Mouse (Mus musculus): ENCODE results near the gene Kif13a. TPM values are rescaled to one million over a fixed set of nuclear protein-coding genes. Genes with fewer than 3 reads are reported as not detected.

Gene Kif13a
- polyA plus RNA-seq (2015; fragmentation: Nextera tagmentation; extraction: Ambion mirVana): 17.8 and 30.0 TPM in 2 replicates

DNA sequence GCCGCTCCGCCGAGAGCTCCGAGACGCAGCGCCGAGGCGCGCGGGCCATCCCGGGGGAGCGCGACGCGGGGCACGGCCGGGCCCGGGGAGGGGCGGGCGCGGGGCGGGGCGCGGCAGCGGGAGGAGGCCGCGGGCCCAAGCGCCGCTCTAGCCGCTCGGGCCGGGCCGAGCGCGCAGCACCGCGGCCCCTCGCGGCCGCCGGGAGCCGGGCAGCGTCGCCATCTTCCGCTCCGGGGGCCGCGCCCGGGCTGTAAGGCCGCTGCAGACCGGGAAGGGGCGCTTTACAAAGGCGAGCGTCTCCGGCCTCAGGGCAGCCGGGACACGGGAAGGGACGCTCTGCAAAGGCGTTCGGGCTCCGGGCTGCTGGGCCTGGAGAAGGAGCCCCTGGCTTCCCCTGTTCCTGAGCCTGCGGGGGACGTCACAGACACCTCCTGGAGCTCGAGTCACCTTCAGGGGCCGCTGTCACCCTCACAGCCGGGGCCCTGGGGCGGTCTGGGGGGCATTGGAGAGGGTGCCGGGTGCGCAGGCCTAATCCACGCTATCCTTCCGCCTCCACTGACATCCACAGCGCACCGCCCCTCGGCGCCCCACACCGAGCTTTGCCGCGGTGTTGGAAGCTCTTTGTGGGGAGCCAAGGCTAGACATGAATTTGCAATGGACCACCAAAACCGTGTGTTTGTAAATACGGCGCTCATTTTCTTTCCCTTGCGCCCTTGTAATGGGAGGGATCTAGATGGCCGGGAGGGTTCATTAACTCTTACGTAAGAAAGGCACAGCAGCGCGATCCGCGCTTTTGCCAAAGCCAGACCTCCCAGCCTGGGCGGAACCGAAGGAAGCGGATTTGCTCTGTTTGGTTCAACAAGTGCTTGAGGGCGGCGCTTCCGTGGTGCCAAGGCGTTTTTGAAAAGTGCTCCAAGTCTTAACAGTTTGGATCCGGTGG lies at the start of gene Kif13a:
Gene Kif13a, minus strand, starts transcription at position 149 of the 940 bp plus-strand sequence.
- Histone ChIP-seq H3K9me3 (replicated peaks; ENCODE audit: control insufficient read depth, low read length) (no peaks in the 10 kb centered on the region), H3K4me2 (ENCODE audit: low read depth, low read length) (peak within 1 kb of the TSS; percentile 92), H3K27ac (ENCODE audit: low read length) (peak within 1 kb of the TSS; percentile 99), H3K36me3 (ENCODE audit: control insufficient read depth, insufficient read depth) (no peaks in the 10 kb centered on the region), H3K27me3 (ENCODE audit: control insufficient read depth, insufficient read depth, low read length) (no peaks in the 10 kb centered on the region), H3K9ac (ENCODE audit: low read length) (peak within 1 kb of the TSS; percentile 93), H3K4me3 (ENCODE audit: low read length) (peak within 1 kb of the TSS; percentile 91), H3K4me1 (ENCODE audit: control insufficient read depth, insufficient read depth, low read length) (peaks cover 37% of the 10 kb centered on the region)
- peak; percentile 79 for ATAC-seq (replicated peaks; ENCODE audit: extremely low read depth, insufficient read depth, low FRiP score)
- under 1% methylated on average over 89 of the region's 96 CpGs for WGBS

DNA sequence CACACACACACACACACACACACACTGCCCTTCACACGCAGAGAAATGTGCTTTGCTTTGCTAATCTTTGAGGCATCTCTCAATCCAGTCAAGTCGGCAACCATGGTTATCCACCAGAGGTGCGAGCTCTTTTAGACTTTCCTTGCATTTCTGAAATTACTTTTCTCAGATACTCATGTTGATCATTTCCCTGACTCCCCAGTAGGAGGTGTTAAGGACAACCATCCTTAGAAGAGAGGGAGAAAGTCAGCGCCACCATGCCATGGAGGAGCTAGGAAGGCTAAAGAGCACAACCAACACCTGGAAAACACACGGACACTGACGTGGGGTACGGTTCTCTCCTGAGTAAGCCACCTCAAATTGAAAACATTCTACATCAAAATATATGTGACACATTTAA lies 46.9 kb upstream of the Kif13a start:
- ATAC-seq (replicated peaks; ENCODE audit: extremely low read depth, insufficient read depth, low FRiP score): no peak
- Histone ChIP-seq H3K4me1 (ENCODE audit: control insufficient read depth, insufficient read depth, low read length) (peaks cover 16% of the 10 kb centered on the region), H3K4me2 (ENCODE audit: low read depth, low read length) (no peak overlapping the region), H3K27me3 (ENCODE audit: control insufficient read depth, insufficient read depth, low read length) (no peaks in the 10 kb centered on the region), H3K36me3 (ENCODE audit: control insufficient read depth, insufficient read depth) (no peaks in the 10 kb centered on the region), H3K4me3 (ENCODE audit: low read length) (no peak overlapping the region), H3K9me3 (replicated peaks; ENCODE audit: control insufficient read depth, low read length) (no peaks in the 10 kb centered on the region), H3K27ac (ENCODE audit: low read length) (no peak overlapping the region), H3K9ac (ENCODE audit: low read length) (no peak overlapping the region)
- 80% methylated on average over 7 of the region's 7 CpGs for WGBS

DNA sequence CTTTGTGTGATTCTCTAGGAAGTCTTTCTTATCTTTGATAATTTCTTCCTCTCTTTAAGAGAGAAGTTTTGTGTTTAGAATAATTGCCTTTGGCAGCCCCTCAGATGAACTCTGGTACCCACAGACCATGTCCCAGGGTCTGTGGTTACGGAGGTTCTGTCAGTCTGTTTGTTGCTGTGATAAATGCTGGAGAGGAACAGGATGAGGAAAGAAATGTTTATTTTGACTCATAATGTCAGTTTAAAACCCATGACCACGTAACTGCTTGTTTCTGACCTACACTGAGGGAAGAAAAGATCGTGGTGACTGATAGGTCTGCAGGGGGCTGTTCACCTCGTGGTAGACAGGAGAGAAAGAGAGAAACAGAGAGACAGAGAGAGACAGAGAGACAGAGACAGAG lies 46.3 kb upstream of the Kif13a start:
- no peak overlapping the region for H3K4me3 ChIP-seq (ENCODE audit: low read length)
- no peak overlapping the region for H3K4me2 ChIP-seq (ENCODE audit: low read depth, low read length)
- H3K36me3 ChIP-seq (ENCODE audit: control insufficient read depth, insufficient read depth): no peaks in the 10 kb centered on the region
- no peaks in the 10 kb centered on the region for H3K27me3 ChIP-seq (ENCODE audit: control insufficient read depth, insufficient read depth, low read length)
- whole genome bisulfite sequencing: 46% methylated on average over 4 of the region's 4 CpGs
- H3K9me3 ChIP-seq (replicated peaks; ENCODE audit: control insufficient read depth, low read length): no peaks in the 10 kb centered on the region
- H3K27ac ChIP-seq (ENCODE audit: low read length): no peak overlapping the region
- ATAC-seq (replicated peaks; ENCODE audit: extremely low read depth, insufficient read depth, low FRiP score): no peak
- H3K4me1 ChIP-seq (ENCODE audit: control insufficient read depth, insufficient read depth, low read length): peaks cover 16% of the 10 kb centered on the region
- no peak overlapping the region for H3K9ac ChIP-seq (ENCODE audit: low read length)

GRCm38 (mm10) chr13:46975031-46975551 lies 45.4 kb upstream of the Kif13a start:
- H3K9me3 ChIP-seq (replicated peaks; ENCODE audit: control insufficient read depth, low read length): no peaks in the 10 kb centered on the region
- WGBS: 55% methylated on average over 14 of the region's 14 CpGs
- H3K27me3 ChIP-seq (ENCODE audit: control insufficient read depth, insufficient read depth, low read length): no peaks in the 10 kb centered on the region
- no peak for ATAC-seq (replicated peaks; ENCODE audit: extremely low read depth, insufficient read depth, low FRiP score)
- H3K36me3 ChIP-seq (ENCODE audit: control insufficient read depth, insufficient read depth): no peaks in the 10 kb centered on the region
- 0 out of 2 replicates have a peak overlapping the region, but pooled peaks have one; percentile 6 for H3K4me3 ChIP-seq (ENCODE audit: low read length)
- H3K4me2 ChIP-seq (ENCODE audit: low read depth, low read length): peak overlapping the region; percentile 36
- H3K27ac ChIP-seq (ENCODE audit: low read length): no peak overlapping the region
- peaks cover 12% of the 10 kb centered on the region for H3K4me1 ChIP-seq (ENCODE audit: control insufficient read depth, insufficient read depth, low read length)
- H3K9ac ChIP-seq (ENCODE audit: low read length): no peak overlapping the region

- peaks cover 2% of the 10 kb centered on the region; the same call in 1 of the 2 replicates for H3K4me1 ChIP-seq (ENCODE audit: control insufficient read depth, insufficient read depth, low read length)
- no peak for ATAC-seq (replicated peaks; ENCODE audit: extremely low read depth, insufficient read depth, low FRiP score)
- H3K27me3 ChIP-seq (ENCODE audit: control insufficient read depth, insufficient read depth, low read length): no peaks in the 10 kb centered on the region
- H3K36me3 ChIP-seq (ENCODE audit: control insufficient read depth, insufficient read depth): no peaks in the 10 kb centered on the region
- H3K9ac ChIP-seq (ENCODE audit: low read length): no peak overlapping the region
- no peak overlapping the region for H3K27ac ChIP-seq (ENCODE audit: low read length)
- WGBS: 59% methylated on average over 10 of the region's 10 CpGs
- H3K9me3 ChIP-seq (replicated peaks; ENCODE audit: control insufficient read depth, low read length): no peaks in the 10 kb centered on the region
- H3K4me2 ChIP-seq (ENCODE audit: low read depth, low read length): no peak overlapping the region
- H3K4me3 ChIP-seq (ENCODE audit: low read length): no peak overlapping the region
These were observed 40.7 kb upstream of the Kif13a start for GRCm38 (mm10) chr13:46970286-46970945.

DNA sequence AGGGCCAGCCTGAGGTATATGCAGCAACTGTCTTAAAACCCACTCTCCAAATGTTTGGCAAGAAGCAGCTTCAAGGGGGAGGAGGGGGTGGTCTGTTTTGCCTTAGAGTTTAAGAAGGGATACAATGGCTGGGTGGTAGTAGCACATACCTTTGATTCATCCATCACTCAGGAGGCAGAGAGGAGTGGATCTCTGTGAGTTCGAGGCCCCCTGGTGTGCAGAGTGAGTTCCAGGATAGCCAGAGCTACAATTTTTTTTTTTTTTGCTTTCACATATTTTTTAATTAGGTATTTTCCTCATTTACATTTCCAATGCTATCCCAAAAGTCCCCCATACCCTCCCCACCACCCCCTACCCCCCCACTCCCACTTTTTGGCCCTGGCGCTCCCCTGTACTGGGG lies 39.0 kb upstream of the Kif13a start:
- no peak overlapping the region for H3K27ac ChIP-seq (ENCODE audit: low read length)
- no peak for ATAC-seq (replicated peaks; ENCODE audit: extremely low read depth, insufficient read depth, low FRiP score)
- H3K9ac ChIP-seq (ENCODE audit: low read length): no peak overlapping the region
- no peak overlapping the region for H3K4me3 ChIP-seq (ENCODE audit: low read length)
- H3K9me3 ChIP-seq (replicated peaks; ENCODE audit: control insufficient read depth, low read length): peaks cover 4% of the 10 kb centered on the region
- no peak overlapping the region for H3K4me2 ChIP-seq (ENCODE audit: low read depth, low read length)
- 80% methylated on average over 2 of the region's 2 CpGs for WGBS
- H3K27me3 ChIP-seq (ENCODE audit: control insufficient read depth, insufficient read depth, low read length): no peaks in the 10 kb centered on the region
- H3K36me3 ChIP-seq (ENCODE audit: control insufficient read depth, insufficient read depth): no peaks in the 10 kb centered on the region
- H3K4me1 ChIP-seq (ENCODE audit: control insufficient read depth, insufficient read depth, low read length): no peaks in the 10 kb centered on the region

GRCm38 (mm10) chr13:46967308-46967707 lies 37.6 kb upstream of the Kif13a start:
- WGBS: 67% methylated on average over 4 of the region's 4 CpGs
- no peak for ATAC-seq (replicated peaks; ENCODE audit: extremely low read depth, insufficient read depth, low FRiP score)
- Histone ChIP-seq H3K4me1 (ENCODE audit: control insufficient read depth, insufficient read depth, low read length) (no peaks in the 10 kb centered on the region), H3K4me2 (ENCODE audit: low read depth, low read length) (no peak overlapping the region), H3K9ac (ENCODE audit: low read length) (no peak overlapping the region), H3K27ac (ENCODE audit: low read length) (no peak overlapping the region), H3K27me3 (ENCODE audit: control insufficient read depth, insufficient read depth, low read length) (no peaks in the 10 kb centered on the region), H3K36me3 (ENCODE audit: control insufficient read depth, insufficient read depth) (no peaks in the 10 kb centered on the region), H3K4me3 (ENCODE audit: low read length) (no peak overlapping the region), H3K9me3 (replicated peaks; ENCODE audit: control insufficient read depth, low read length) (peaks cover 4% of the 10 kb centered on the region)

- no peak overlapping the region for H3K4me3 ChIP-seq (ENCODE audit: low read length)
- no peak overlapping the region for H3K27ac ChIP-seq (ENCODE audit: low read length)
- H3K27me3 ChIP-seq (ENCODE audit: control insufficient read depth, insufficient read depth, low read length): no peaks in the 10 kb centered on the region
- 77% methylated on average over 7 of the region's 7 CpGs for WGBS
- H3K4me2 ChIP-seq (ENCODE audit: low read depth, low read length): no peak overlapping the region
- H3K9me3 ChIP-seq (replicated peaks; ENCODE audit: control insufficient read depth, low read length): peaks cover 4% of the 10 kb centered on the region
- ATAC-seq (replicated peaks; ENCODE audit: extremely low read depth, insufficient read depth, low FRiP score): no peak
- no peak overlapping the region for H3K9ac ChIP-seq (ENCODE audit: low read length)
- no peaks in the 10 kb centered on the region for H3K36me3 ChIP-seq (ENCODE audit: control insufficient read depth, insufficient read depth)
- no peaks in the 10 kb centered on the region for H3K4me1 ChIP-seq (ENCODE audit: control insufficient read depth, insufficient read depth, low read length)
These were observed 31.3 kb upstream of the Kif13a start for GRCm38 (mm10) chr13:46960878-46961474.
